Mouse (Mus musculus): ENCODE results near the gene Ptprd.

DNA sequence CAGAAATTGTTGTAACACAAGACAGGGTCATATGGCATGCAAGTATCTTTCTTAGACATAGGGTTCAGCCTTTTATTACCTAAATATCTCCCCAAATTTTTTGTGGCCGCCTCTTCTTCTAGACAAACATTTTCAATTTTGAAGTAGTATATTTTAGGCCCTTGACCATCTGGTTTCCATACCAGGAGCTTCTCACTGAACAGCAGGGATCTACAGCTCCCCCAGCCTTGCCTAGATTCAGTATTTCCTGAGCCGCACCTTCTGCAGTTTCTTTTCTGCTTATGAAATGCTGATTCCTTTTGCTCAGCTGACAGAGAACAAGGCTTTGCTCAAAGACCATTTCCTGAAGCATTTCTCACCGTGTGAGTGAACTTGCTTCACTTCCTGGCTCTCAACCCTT lies 1686.5 kb downstream of the Ptprd start:
- TF ChIP-seq SIN3A (IDR thresholded peaks at IDR 0.05; ENCODE audit: low read length) (no peak), NRF1 (IDR thresholded peaks at IDR 0.05; ENCODE audit: insufficient read depth, low read depth, low read length, poor library complexity, severe bottlenecking) (no peak), CHD2 (IDR thresholded peaks at IDR 0.05; ENCODE audit: low read length) (no peak), ZNF384 (IDR thresholded peaks at IDR 0.05; ENCODE audit: low read depth, low read length) (no peak), MAZ (IDR thresholded peaks at IDR 0.05; ENCODE audit: low read depth, low read length) (no peak), USF2 (IDR thresholded peaks at IDR 0.05; ENCODE audit: borderline replicate concordance in 1 of 2, insufficient read depth in 1 of 2, low read depth in 1 of 2, low read length in 2 of 2) (no peak), CTCF (IDR thresholded peaks at IDR 0.05 in 2 of 3, conservative IDR thresholded peaks at IDR 0.05 in 1 of 3; ENCODE audit: control insufficient read depth in 1 of 3, insufficient read depth in 1 of 3, low read depth in 2 of 3, low read length in 3 of 3, poor library complexity in 1 of 3, severe bottlenecking in 1 of 3) (no peak)

All from MEL (cell line).